Mouse (Mus musculus) heart, embryonic 13.5 days (tissue): ENCODE results near the gene Prdm13. TPM values are rescaled to one million over a fixed set of nuclear protein-coding genes. Genes with fewer than 3 reads are reported as not detected.

Source experiments
- ATAC-seq: fragments of 200-750 bp; cut with Nextera tagmentation; 2 replicates; pipeline ENCODE4 v1.8.0; 2017; ENCODE audit warnings: moderate TSS enrichment; ENCODE audit not compliant: insufficient number of reproducible peaks, low FRiP score, low TSS enrichment; ENCODE audit errors: extremely low read depth
- H3K27ac ChIP-seq: fragments of 300-500 bp; sonication (generic); replicated peaks from 2 replicates; pipeline ENCODE4 v1.5.1; 2015; ENCODE audit warnings: moderate library complexity, mild to moderate bottlenecking, inconsistent platforms
- H3K27me3 ChIP-seq: fragments of 300-500 bp; sonication (generic); replicated peaks from 2 replicates; pipeline ENCODE4 v1.6.1; 2015; ENCODE audit warnings: mild to moderate bottlenecking, inconsistent platforms
- H3K36me3 ChIP-seq: fragments of 300-500 bp; sonication (generic); 2 replicates; pipeline ENCODE4 v1.6.1; 2015; ENCODE audit warnings: mild to moderate bottlenecking, inconsistent platforms
- H3K4me1 ChIP-seq: fragments of 300-500 bp; sonication (generic); 2 replicates; pipeline ENCODE4 v1.6.1; 2015; ENCODE audit warnings: inconsistent platforms
- H3K4me2 ChIP-seq: fragments of 300-500 bp; sonication (generic); 2 replicates; pipeline ENCODE4 v1.6.1; 2015; ENCODE audit warnings: inconsistent platforms, mild to moderate bottlenecking, moderate library complexity
- H3K4me3 ChIP-seq: fragments of 300-500 bp; sonication (generic); 2 replicates; pipeline ENCODE4 v1.5.1; 2015; ENCODE audit warnings: moderate library complexity, mild to moderate bottlenecking, inconsistent platforms
- H3K9ac ChIP-seq: fragments of 300-500 bp; sonication (generic); 2 replicates; pipeline ENCODE4 v1.6.1; 2015; ENCODE audit warnings: inconsistent platforms, mild to moderate bottlenecking, moderate library complexity
- H3K9me3 ChIP-seq: fragments of 300-500 bp; sonication (generic); 2 replicates; pipeline ENCODE4 v1.6.1; 2016; ENCODE audit warnings: inconsistent platforms
- WGBS: fragments of 180-500 bp; shearing (Covaris S2); methylation state at CpG from one replicate; pipeline ENCODE4 v1.1.7; 2015; ENCODE audit warnings: mixed read lengths; 5-methylcytosine and 5-hydroxymethylcytosine counted together
- polyA plus RNA-seq: library from polyadenylated mRNA; unstranded; fragments of >200 nt; fragmentation: Nextera tagmentation; extraction: Ambion mirVana; gene quantifications from 2 replicates; pipeline ENCODE4 v1.2.1, GENCODE M21; 2015

The Prdm13 gene
- polyA plus RNA-seq: not detected in 2 replicates

DNA sequence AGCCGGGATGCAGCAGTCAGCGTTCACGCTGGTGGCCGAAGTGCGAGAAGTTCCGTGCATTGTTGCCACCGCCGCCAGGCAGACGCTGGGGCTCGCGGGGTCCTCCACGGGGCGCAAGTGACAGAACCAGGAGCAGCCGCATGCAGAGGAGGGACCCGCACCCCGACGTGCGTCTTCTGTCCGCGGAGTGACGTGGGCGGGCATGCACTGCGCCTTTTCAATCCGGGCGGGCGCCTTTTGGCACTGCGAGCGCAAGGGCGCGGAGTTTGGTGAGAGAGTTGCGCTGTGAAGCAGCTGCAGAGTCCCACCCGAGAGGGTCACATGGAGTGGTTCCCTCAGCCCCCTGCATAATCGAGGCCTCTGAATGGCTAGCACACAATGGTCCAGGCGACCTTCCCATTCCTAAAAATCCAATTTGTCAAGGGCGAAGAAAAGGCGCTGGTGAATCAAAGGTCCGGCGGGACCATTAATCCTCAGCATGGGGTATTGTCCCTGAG is at the start of gene Prdm13:
Gene Prdm13, minus strand, starts transcription at position 369 of the 497 bp plus-strand sequence.
- no peak within 1 kb of the TSS for H3K4me2 ChIP-seq
- no peak within 1 kb of the TSS for H3K9ac ChIP-seq
- ATAC-seq: no peak
- peaks cover 99% of the 10 kb centered on the region for H3K27me3 ChIP-seq
- WGBS: 2% methylated on average over 38 of the region's 38 CpGs
- no peak within 1 kb of the TSS for H3K27ac ChIP-seq
- H3K36me3 ChIP-seq: no peaks in the 10 kb centered on the region
- H3K4me1 ChIP-seq: peaks cover 14% of the 10 kb centered on the region
- H3K9me3 ChIP-seq: no peaks in the 10 kb centered on the region
- H3K4me3 ChIP-seq: peak within 1 kb of the TSS; percentile 8; the same call in 1 of the 2 replicates

DNA sequence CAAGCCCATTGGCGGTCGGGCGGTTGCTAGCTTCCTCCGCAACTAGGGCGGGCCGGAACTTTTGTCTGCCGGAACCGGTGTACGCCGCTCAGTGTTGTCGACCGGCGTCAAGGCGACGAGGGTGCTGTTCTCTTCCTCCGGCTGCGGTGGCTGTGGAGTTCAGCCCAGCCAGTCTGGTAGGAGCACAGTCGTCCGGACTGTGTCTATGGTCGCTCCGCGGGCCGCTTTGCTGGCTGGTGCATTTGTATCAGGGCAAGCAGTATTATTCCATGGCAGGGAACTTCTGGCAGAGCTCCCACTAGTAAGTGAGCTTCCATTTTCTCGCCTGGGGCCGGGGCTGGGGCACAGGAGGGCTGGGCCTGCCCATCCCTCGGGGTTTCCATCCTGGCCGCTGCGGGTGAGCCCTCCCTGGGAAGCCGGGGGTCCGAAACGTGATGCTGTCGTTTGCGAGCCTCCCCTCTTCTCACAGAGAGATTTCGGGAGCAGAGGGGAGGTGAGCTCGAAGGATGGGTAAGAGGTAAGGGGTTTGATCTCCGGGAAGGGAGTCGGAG is 41.9 kb upstream of the Prdm13 start, which contains the start of gene Ccnc:
Gene Ccnc, plus strand, starts transcription at position 87 of the 551 bp plus-strand sequence.
- H3K4me1 ChIP-seq: peaks cover 5% of the 10 kb centered on the region
- WGBS: under 1% methylated on average over 37 of the region's 37 CpGs
- H3K4me2 ChIP-seq: peak within 1 kb of the TSS; percentile 83
- H3K27me3 ChIP-seq: peaks cover 2% of the 10 kb centered on the region; the same call in 1 of the 2 replicates
- ATAC-seq: peak; percentile 89
- H3K36me3 ChIP-seq: peaks cover 4% of the 10 kb centered on the region
- H3K9ac ChIP-seq: peak within 1 kb of the TSS; percentile 90
- peak within 1 kb of the TSS; percentile 78 for H3K4me3 ChIP-seq
- H3K27ac ChIP-seq: peak within 1 kb of the TSS; percentile 81
- H3K9me3 ChIP-seq: no peaks in the 10 kb centered on the region

DNA sequence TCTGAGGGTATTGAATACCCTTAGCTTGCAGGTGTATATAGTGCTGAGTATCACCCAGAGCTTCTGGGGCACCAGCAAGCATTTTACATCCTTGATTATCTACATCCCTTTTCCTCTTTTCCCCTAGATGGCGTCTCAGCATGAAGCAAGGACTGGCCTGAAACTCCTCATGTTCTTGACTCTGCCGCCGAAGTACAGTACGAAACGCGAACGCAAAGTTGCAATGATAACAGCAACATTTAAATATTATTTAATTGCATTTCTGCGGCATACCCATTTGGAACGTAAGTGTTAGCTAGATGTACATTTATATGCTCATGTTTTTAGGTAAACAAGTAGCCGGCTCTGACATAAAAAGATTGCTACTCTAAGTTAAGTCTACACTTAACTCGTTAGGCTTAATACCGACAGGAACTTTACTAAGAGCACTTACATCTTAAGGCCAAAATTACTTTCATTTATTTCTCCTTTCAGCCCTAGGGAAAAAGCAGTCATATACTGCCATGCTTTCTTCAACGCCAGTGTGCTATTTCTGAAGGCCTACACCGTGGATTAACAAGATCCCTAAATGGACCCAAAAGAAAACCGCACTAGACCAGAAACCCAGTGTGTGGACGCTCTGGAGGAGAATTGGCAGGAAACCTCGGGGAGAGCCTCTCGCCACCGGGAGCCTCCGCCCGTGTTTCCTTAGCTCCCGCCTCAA is 41.3 kb upstream of the Prdm13 start:
- Histone ChIP-seq H3K9ac (peak overlapping the region; percentile 90), H3K9me3 (no peaks in the 10 kb centered on the region), H3K36me3 (0 out of 2 replicates have a peak, but pooled peaks cover 2% of the 10 kb centered on the region), H3K4me3 (peak overlapping the region; percentile 78), H3K4me1 (peaks cover 5% of the 10 kb centered on the region), H3K27ac (peak overlapping the region; percentile 81), H3K27me3 (peaks cover 5% of the 10 kb centered on the region; the same call in 1 of the 2 replicates), H3K4me2 (peak overlapping the region; percentile 83)
- WGBS: under 1% methylated on average over 22 of the region's 22 CpGs
- no peak for ATAC-seq

DNA sequence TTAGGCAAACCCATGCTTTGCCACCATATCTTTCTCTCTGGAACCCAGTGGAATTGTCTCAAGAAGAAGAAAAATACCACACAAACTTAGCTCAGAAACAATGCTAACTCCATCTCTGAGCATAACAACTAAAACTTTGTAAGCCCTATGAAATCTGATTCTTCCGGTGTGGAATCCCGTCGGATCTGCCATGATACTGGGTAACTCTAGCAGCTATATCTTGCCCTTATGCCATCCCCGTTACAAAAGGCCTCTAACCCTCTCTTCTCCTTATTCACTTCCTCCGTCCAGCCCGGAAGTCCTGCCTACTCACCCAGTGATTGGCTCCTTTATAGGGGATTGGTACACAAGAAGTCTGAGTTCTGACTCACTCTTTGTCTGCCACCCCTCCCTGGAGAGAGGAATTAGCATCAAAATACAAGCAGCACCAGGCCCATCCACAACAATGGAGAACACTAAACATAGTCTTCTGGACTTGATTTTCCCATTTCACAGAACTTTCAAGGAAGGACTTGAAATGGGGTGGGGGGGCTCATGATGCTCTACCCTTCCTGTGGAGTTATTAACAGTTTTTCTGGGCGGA is 37.1 kb upstream of the Prdm13 start:
- Histone ChIP-seq H3K4me2 (no peak overlapping the region), H3K9me3 (no peaks in the 10 kb centered on the region), H3K4me3 (no peak overlapping the region), H3K27ac (no peak overlapping the region), H3K27me3 (peaks cover 21% of the 10 kb centered on the region), H3K36me3 (no peaks in the 10 kb centered on the region), H3K9ac (no peak overlapping the region), H3K4me1 (no peaks in the 10 kb centered on the region)
- no peak for ATAC-seq
- WGBS: 54% methylated on average over 7 of the region's 7 CpGs

DNA sequence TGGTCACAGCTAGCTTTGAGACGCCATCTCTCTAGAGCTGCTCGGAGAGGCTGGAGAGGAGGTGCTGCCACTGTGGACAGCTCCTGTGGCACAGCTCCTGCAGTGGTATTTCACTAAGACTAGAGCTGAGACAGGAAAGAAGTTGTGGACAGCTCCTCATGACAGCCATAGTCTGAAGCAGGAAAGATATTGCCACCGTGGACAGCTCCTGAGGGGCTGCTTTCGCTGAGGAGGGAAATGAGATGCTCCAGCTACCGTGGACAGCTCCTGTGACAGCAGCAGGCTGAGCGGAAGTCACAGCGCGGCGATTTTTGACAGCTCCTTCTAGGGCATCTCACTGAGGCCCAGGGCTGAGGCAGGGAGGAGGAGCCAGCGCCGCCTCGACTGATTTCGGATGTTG is 26.4 kb upstream of the Prdm13 start:
- Histone ChIP-seq H3K36me3 (no peaks in the 10 kb centered on the region), H3K9me3 (no peaks in the 10 kb centered on the region), H3K9ac (no peak overlapping the region), H3K27me3 (peaks cover 15% of the 10 kb centered on the region), H3K4me3 (0 out of 2 replicates have a peak overlapping the region, but pooled peaks have one; percentile 3), H3K4me1 (no peaks in the 10 kb centered on the region), H3K4me2 (peak overlapping the region; percentile 42; the same call in 1 of the 2 replicates), H3K27ac (no peak overlapping the region)
- peak; percentile 63; the same call in 1 of the 2 replicates for ATAC-seq
- WGBS: 4% methylated on average over 13 of the region's 13 CpGs

DNA sequence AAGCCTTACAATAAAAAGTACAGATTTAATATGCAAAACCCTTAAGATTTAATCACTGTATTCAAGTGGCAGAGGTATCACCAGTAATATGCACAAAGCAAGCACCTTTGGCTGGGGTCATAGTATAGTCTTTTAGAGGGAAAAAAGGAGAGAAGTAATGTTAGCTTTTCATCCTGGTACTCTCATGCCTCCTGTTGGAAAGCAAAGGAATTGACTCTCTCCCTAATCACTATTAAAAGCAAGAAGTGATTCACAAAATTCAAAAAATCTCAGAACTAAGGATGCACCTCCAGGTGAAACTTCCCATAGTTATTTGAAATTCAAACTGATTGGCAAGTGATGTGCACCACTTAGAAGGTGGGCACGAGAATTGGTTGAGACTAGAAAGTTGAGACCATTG is 19.3 kb upstream of the Prdm13 start:
- Histone ChIP-seq H3K27me3 (peaks cover 17% of the 10 kb centered on the region), H3K4me2 (no peak overlapping the region), H3K4me3 (no peak overlapping the region), H3K4me1 (no peaks in the 10 kb centered on the region), H3K9me3 (no peaks in the 10 kb centered on the region), H3K36me3 (no peaks in the 10 kb centered on the region), H3K27ac (no peak overlapping the region), H3K9ac (no peak overlapping the region)
- no peak for ATAC-seq
- WGBS: 24% methylated on average over 1 of the region's 1 CpGs

DNA sequence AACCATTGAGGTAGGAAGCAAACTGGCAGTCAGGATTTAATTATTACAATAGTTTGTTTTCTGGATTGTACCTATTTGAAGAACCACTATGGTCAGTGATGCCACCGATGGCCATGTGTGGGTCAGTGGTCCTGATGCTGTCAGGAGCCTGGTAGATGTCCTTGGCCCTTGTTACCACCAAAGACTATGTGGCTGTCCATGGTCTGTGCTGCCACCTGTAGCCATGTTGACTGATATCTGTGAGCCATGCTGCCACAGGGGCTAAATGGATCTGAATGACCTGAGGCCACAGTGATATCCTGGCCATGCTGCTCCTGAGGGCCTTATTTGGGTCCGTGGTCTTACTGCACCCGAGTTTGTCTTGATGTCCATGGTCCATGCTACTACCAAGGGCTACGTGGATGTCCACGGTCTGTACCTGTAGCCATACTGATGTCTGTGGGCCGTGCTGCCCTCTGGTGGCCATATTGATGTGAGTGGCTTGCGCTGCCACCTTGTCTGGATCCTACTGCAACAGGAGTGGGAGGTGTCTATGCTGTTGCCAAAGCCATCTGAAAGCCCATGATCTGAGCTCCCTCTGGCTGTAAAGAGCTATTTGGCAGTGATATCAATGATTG is 10.0 kb upstream of the Prdm13 start:
- Histone ChIP-seq H3K4me3 (no peak overlapping the region), H3K27ac (no peak overlapping the region), H3K9ac (no peak overlapping the region), H3K36me3 (no peaks in the 10 kb centered on the region), H3K4me2 (no peak overlapping the region), H3K9me3 (no peaks in the 10 kb centered on the region), H3K4me1 (no peaks in the 10 kb centered on the region), H3K27me3 (peaks cover 69% of the 10 kb centered on the region)
- 23% methylated on average over 7 of the region's 7 CpGs for WGBS
- no peak for ATAC-seq

DNA sequence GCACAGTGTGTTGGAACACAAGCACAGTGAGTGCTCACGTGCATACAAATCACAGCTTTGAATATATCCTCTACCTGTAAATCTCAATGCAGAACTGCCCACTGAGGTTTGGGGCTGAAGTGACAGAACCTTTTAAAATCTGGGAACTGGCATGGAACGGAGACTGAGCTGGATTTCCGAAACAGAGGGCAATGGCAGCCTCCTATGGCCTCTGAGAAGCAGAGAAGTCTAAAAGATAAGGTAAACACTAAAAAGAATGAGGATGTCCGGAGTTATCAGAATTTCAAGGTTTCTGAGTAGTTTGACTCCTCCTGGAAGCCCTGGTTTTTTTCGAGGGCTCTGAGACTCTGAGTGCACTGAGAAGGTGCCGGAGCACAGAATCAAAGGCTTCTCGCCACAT is 4.5 kb upstream of the Prdm13 start:
- no peak overlapping the region for H3K9ac ChIP-seq
- H3K36me3 ChIP-seq: no peaks in the 10 kb centered on the region
- no peak overlapping the region for H3K4me3 ChIP-seq
- peaks cover 14% of the 10 kb centered on the region for H3K4me1 ChIP-seq
- no peaks in the 10 kb centered on the region for H3K9me3 ChIP-seq
- no peak overlapping the region for H3K4me2 ChIP-seq
- peaks cover 96% of the 10 kb centered on the region for H3K27me3 ChIP-seq
- WGBS: 11% methylated on average over 7 of the region's 7 CpGs
- ATAC-seq: no peak
- no peak overlapping the region for H3K27ac ChIP-seq

DNA sequence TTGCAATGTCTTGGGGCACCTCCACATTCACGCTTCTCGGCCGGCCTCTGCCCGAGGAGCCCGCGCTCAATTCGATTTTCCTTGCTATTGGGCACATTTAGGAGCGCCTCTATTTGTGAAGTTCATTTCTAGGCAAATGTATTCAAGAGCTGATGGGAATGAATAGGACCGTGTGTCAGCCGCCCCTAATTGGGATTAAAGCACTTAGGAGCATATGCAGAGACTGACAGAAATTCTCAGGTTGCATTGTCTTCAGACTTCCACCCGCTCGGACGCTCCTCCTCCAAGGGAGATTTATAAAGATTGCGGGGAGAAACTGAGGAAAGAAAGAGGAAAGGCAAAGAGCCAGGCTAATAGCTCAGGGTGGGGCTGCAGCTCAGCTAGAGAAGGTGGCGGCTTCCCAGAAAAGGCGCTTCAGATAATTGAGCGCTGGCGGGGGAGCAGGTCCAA is 3.8 kb upstream of the Prdm13 start:
- 1% methylated on average over 18 of the region's 18 CpGs for WGBS
- Histone ChIP-seq H3K27ac (no peak overlapping the region), H3K9me3 (no peaks in the 10 kb centered on the region), H3K4me2 (peak overlapping the region; percentile 90), H3K4me1 (peaks cover 14% of the 10 kb centered on the region), H3K36me3 (no peaks in the 10 kb centered on the region), H3K9ac (no peak overlapping the region), H3K4me3 (peak overlapping the region; percentile 59), H3K27me3 (peaks cover 96% of the 10 kb centered on the region)
- no peak for ATAC-seq

DNA sequence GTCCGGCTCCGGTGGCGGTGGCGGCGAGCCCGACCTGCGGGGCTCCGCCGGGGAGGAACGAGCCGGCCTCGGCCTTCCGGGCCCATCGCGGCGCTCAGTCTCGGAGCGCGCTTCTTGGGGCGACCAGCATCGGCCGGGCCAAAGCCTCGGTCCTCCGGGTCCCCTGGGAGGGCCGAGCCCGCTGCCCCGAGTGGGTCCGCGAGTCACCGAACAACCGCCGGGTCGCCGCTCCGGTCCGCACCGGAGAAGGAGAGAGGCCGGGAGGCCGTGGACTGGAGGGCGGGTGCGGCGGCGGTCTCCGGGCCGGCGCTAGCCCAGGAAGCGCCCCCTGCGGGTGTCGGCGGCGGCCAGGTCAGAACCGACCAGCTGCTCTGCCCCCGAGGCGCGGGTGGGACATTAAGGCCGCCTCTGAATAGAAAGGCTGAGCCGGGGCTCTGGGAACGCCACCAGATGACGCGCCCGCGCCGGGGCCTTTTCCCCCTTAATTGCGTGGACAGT is 3.0 kb upstream of the Prdm13 start:
- no peak overlapping the region for H3K27ac ChIP-seq
- no peaks in the 10 kb centered on the region for H3K9me3 ChIP-seq
- peak overlapping the region; percentile 59 for H3K4me3 ChIP-seq
- H3K36me3 ChIP-seq: no peaks in the 10 kb centered on the region
- peak overlapping the region; percentile 90 for H3K4me2 ChIP-seq
- H3K4me1 ChIP-seq: peaks cover 14% of the 10 kb centered on the region
- peak overlapping the region; percentile 74 for H3K9ac ChIP-seq
- WGBS: under 1% methylated on average over 55 of the region's 64 CpGs
- peaks cover 99% of the 10 kb centered on the region for H3K27me3 ChIP-seq
- ATAC-seq: no peak
